Mouse (Mus musculus): Measurements from ENCODE around the gene Ptpn13.

Ptpn13 gene

DNA sequence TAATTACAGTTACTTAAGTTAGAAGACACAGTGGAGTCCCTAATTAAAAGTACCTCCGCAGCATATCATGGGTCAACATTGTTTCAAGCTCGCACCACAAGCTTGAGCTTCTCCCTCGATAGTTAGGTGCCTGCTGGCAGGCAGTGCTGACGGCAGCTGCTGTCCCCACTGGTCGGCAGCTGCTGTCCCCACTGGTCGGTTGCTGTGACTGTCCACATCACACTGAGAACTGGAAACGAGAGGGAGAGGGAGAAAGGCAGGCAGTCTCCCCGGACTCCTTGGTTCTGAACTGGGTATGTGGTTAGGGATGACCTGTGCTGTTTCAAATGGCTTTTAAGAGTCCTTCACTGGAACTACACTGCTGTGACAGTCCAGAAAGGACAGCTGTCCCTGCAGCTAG is 33.4 kb downstream of the Ptpn13 start:
- no peak for DNase-seq (ENCODE audit: extremely low read depth, low read depth)

DNA sequence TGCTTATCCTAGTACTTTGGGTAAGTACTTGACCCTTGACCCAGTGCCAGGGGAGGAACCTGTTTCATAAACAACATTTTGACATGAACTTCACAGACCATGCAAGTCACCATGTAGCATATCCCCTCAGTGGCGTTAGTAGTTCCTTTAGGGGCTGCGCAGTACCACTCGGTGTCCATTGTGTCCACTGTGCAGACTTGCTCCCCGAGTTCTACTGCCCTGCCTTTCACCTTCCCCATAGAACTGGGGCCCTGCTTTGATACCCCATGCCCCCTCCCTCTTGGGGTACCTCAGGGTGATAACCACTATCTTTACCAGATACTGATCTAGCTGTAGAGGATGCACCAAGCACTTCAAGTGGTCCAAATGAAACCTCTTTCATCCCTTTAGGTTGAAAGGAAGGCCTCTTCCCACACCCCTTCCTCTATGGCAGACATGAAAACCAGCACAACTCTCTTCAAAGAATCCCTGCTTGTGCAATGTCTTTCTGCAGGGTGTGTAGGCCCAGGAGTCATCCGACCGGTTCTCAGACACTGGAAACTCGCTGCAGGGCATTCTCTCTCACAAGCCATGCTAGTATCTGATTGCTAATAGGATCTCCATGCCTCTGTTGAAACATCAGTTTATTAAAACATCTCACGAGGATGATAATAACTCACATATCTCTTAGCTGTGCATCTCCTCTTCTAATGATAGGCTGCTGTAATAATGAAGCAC is 34.1 kb downstream of the Ptpn13 start:
- no peak for DNase-seq (ENCODE audit: extremely low read depth, low read depth)

DNA sequence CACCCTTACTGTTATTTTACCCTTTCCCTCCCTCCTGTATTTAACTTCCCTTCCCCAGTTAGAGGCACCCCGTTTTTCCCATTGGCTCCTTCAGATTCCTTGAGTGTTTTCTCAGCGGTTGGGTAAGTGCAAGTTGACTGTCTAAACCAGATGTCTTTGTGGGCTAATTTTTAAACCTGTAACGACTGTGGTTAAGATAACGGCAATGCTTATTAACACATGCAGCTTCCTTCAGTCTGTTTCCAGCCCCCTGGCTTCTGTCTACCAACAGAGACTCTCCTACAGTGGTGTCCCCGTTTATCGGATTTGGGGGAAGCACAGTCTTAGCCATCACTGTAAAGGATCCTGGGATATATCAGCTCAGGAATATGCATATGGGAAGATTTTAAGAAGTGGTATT is 35.9 kb downstream of the Ptpn13 start:
- no peak for DNase-seq (ENCODE audit: extremely low read depth, low read depth)

DNA sequence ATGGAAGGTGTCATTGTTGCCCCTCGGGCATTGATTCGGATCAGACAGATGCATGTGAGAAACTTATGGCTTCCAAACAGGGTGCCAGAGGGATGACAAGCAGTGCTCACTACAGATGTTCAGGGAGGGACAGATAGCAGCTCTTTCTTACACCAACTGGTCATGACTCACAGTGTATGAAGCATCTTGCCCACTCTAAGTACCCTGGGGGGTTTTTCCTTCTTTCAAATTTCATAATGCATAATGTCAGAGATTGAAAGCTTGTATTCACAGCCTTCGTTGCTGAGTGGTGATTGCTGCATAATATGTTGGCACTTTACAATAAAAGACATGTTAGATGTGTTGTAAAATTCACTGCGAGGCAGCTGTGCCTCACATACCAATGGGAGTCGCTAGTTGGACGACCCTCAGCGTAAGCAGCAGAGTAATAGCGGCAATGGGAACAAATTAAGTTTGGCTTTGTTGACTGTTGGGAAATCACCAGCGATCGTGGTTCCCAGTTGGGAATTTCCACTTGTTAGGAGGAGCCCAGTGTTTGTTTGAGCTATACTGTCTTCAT is 38.7 kb downstream of the Ptpn13 start:
- DNase-seq (ENCODE audit: extremely low read depth, low read depth), result no peak

DNA sequence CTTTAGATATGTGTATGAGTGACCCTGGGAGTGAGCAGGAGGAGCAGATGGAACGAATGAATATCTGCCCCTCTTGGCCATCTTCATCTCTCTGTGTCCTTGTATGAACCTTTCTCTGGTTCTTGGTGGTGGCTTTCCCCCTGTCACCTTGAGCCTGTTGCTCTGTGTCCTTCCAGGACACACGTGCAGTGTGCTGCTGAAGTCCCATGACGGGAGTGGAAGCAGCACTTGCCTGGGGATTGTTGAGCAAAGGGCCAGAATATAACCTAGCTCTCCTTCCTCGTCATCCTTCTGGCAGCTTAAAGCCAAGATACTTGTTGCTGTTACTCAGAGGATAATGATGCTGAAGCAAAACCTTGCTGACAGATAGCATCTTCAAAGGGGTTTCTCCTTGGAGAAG is 39.3 kb downstream of the Ptpn13 start:
- no peak for DNase-seq (ENCODE audit: extremely low read depth, low read depth)

DNA sequence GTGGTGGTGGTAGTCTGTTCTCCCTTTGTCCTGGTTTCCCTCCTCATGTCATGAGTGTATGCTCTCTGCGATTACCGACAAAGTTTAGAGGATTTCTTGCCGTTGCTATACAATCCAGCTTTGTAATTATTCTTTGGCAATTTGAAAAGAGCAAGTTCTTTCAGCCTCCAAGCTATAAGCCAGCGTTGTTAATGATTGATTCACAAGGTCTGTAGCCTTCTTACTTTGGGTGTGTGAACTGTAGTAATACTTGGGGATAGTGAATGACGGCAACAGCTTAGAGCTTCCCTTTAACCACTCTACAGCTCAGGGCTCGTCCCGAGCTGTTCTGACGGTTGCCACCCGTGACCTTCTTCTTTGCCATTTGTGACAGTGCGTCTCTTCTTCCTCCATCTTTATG is 39.8 kb downstream of the Ptpn13 start:
- DNase-seq (ENCODE audit: extremely low read depth, low read depth), result no peak

DNA sequence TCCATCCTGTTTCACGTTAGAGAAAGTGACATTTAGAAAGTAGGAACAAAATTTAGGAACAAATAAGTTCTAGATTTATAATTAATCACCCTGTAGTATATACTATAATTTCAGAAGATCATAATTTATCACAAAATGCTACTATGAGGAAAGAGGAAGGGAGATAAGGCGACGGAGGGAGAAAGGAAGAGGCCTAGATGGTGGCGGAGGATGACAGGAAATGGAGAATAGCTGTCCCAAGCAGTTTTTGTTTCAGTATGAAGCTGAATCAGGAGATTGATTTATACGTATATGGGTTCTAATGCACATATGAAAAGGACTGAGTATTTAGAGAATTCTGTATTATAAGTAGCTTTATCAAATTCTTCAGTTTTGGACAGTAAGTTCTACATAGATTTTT is 47.7 kb downstream of the Ptpn13 start:
- DNase-seq (ENCODE audit: extremely low read depth, low read depth), result no peak

DNA sequence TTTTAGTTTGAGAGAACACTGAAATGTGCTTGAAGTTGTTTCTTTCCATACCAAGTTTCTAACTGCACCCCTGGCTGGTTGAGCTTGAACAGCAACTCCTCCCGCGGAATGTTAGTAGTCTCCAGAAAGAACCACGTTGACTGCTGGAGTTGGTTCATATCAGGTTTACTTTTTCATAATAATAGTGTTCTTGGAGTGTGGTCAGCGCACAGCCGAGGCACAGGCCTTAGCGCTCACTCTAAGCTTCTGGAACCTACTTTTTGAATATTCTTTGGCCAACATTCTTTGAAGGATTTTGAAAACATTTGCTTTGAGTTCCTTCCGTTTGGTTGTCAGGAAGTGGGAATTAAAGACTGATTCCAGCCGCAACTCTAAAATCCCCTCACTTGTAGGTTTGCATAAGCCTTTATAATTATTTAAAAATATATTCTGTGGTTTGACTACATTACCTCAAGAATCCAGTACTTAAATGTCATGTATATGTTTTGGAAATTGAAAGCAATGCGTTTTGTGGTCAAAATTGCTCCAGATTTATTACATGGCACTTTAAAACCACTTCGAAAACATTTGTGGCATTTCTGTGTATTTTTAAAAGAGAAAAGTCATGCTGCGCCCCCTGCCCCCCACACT is 48.6 kb downstream of the Ptpn13 start:
- no peak for DNase-seq (ENCODE audit: extremely low read depth, low read depth)

DNA sequence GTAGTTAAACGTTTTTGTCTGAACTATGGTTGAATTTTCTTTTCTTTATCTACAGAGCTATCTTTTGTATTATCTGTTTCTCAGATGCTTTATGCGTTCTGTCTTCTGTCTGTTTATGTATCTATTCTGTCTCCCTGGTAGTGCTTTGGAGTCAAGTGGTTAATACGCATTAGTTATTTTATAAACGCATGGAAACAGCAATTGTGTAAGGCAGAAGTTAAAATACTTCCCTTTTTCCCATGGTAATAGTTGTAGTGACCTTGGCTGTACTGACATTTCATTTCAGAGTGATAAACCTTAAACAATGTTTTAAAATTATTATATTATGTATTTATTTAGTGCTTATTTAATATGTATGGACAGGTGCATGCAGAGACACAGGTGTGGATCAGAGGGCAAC is 49.3 kb downstream of the Ptpn13 start:
- DNase-seq (ENCODE audit: extremely low read depth, low read depth), result no peak

DNA sequence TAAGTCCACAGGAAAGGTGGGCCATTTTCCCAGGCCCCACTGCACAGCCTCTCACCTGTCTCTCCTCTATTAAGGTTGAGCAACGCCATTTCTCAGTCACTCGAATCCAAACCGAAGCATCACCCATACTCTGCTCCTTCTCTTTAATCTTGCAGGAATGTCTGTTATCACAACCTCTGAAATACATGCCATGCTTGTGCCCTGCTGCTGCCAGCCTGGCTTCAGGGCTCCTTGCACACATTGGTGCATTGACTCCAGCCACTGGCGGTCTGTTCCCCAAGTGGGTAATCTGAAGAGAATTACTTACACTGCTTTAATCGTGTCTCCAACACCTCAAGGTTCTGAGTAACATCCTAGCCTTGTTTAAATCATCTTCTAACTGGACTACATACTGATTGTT is 50.5 kb downstream of the Ptpn13 start:
- DNase-seq (ENCODE audit: extremely low read depth, low read depth), result no peak

DNA sequence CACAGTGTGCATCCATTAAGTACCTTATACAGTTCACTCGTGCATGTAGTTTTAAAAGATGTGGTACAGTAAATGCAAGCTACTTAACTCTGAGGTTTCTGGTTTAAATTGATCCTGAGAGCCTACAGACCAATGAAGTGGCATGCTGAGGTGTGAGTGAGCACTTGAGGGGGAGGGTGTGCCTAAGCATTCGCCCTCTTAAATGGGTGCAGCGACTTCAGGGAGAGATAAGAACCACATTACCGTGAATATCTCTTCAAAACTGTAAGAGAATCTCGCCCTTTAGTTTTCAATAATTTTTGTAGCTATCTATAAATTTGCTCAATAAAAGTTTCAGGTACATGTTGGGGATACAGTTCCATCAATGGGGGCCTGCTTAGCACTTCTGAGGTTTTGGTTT is 54.5 kb downstream of the Ptpn13 start:
- no peak for DNase-seq (ENCODE audit: extremely low read depth, low read depth)

DNA sequence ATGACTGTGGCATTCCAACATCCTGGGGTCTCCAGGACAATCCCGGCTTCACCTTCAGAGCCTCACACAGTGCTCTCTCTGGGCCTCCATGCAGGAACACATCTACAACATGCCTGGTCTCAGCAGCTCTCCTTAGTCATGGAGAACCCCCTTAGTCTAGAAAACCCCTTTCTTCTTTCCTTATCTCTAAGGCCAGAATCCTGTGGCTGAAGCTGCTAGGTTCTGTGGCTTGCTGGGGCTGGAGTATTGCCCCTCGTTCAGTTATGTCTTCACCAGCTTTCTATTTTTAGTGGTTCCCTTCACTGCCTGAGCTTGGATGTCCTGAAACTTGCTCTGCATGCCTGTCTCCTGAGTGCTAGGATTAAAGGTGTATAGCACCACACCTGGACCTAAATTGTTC is 56.2 kb downstream of the Ptpn13 start:
- peak; percentile 78 for DNase-seq (ENCODE audit: extremely low read depth, low read depth)

DNA sequence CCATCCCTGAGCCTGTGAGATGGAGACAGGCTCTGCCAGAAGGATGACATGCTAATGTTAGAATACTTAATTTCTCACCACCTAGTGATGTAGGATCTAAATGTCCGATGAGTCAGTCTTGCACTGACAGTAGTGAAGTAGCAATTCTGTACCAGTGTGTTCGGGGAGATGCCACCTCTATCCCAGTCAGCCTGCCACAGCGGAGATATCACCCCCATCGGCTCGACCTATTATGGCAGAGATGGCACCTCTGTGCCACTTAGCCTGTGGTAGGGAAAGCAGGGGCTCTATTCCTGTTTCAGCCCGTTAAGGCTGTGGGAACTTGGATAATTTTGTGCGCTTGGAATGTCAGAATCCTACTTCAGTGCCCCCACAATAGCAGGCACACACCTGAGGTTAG is 62.0 kb downstream of the Ptpn13 start:
- DNase-seq (ENCODE audit: extremely low read depth, low read depth), result no peak

DNA sequence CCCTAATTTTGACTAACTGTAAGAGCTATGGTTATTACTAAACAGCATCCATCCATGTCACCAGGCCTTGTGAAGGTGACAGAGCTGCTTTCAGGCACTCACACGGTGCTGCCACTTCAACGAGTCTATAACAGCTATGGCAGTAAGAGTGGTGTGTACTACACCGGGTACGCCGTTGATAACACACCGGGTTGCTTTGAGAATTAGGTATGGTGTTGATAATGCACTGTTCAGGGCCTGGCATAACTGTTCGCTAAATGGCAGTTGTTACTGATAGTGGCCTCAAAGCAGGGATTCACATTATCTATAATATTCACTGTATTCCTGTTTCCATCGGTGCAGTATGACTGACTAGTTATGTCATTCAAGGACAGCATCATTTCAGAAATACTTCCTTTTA is 66.0 kb downstream of the Ptpn13 start:
- DNase-seq (ENCODE audit: extremely low read depth, low read depth), result no peak

DNA sequence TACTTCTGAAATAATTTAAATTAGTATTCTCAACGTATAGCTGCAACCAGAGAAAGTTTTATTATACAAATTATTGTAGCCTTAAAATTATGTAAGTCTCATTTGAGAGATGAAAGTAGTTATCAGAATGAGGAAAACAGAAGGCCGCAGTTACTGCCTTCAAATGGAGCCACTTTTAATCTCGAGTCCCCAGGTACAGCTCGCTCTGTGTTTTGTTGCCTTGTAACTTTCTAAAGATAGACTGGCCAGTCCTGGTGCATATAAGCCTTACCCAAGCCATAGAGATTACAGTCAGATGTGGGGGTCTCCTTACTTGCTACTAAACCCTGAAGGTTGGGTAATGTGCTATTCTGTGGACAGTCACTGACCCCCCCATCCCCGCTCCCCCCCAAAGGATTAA is 66.8 kb downstream of the Ptpn13 start:
- DNase-seq (ENCODE audit: extremely low read depth, low read depth), result no peak

DNA sequence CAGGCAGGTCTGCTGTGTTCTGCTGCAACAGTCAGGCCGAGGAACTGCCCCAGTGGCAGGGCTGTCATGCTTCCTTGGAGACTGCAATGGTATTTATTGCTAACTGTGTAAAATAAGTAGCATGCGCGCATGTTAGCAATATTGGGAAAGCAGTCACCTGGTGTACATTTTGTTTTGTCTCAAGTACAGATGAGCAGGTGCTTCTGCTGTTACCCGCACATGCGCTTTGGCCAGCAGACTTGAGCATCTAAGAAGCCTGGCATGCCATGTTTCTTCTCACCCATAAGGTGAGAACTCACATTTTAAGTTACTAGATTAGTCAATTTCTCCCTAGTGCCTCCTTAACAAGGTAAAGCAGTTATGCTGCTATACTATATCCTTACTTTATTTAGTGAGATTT is 72.1 kb downstream of the Ptpn13 start:
- DNase-seq (ENCODE audit: extremely low read depth, low read depth), result no peak

DNA sequence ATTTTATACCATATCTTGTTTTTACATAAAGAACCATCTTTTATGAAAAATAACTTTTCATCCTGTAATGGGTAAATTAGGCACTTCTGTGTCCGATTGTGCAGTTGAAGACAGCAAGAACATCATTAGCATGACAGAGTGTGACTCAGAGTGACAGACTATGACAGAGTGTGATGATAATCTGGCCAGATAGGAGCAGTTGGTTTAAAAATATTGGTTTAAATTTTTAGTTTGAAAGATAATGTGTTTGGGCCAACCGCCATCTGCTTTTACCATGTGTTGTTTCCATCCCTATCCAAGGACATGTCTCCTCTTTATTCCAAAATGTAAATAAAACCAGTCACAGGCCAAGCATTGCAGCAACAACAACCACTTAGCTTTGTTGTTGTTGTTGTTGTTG is 72.5 kb downstream of the Ptpn13 start:
- DNase-seq (ENCODE audit: extremely low read depth, low read depth), result no peak

DNA sequence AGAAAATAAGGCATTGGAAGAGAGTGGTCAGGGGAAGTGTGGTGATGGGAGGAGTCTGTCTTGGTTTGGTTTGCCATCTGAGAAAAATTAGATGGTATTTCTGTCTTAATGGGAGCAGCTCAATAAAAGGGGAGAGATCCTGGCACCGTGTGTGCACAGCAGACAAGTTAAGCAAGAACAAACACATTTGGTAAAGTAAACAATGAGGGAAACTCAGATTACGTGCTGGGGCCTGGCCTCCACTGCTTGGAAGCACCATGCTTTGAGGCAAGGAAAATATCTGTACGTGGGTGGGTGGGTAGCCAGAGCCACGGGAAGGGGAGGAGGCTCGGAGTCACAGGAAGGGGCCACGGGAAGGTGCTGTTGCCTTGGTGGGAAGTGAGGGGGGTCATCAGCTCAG is 74.3 kb downstream of the Ptpn13 start:
- no peak for DNase-seq (ENCODE audit: extremely low read depth, low read depth)

DNA sequence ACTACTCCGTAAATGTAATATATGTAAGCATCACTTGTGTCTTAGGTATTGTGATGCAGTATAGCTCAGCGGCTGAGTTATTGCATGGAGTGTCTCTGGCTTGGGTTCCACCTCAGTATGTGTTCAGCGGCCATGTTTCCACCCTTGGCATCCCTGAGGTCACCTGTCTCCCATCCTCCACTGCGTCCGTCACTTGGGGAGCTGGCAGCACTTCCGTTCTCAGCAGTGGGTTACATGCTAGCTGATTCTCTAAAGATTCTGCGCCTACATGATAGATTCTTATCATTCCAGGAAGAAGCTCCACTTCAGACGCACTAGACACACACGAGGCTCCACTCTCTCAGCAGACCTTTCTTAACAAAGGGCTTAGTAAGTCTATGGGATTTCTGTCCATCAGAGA is 76.1 kb downstream of the Ptpn13 start:
- no peak for DNase-seq (ENCODE audit: extremely low read depth, low read depth)

DNA sequence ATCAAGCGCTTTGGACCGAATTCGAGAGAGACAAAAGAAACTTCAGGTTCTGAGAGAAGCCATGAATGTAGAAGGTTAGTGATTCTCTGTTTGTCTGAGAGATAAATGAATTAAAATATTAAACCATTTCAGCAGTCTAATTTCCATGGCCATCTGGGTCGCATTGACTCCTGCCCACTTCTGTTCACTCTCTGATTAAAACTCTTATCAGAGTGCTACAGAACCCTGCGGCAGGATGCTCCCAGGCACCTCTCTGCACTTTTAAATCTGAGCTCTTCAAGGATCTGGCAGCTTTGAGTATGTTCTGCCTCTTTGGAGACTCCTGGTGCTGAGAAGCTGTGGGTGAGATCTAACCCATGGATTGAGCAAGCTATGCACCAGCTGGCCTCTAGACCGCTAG is 76.8 kb downstream of the Ptpn13 start:
- DNase-seq (ENCODE audit: extremely low read depth, low read depth), result no peak

DNA sequence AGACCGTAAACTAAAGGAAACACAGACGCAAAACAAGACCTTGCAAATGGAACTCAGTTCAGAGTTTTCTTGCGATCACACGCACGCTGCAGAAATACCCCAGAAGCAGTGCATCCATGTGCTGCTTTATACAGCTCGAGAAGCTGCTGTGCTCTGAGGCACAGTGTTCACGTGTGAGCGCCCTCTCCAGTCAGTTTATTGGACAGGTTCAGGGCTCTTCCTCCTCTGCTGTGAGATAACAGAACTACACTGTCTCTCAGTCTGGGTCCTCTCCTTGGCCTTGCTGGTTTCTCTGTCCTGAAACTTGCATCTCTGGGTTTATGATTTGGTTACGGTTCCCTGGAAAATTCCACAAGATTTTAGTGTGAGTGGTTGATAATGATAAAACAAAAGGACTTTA is 88.2 kb downstream of the Ptpn13 start:
- peak; percentile 7 for DNase-seq (ENCODE audit: extremely low read depth, low read depth)

DNA sequence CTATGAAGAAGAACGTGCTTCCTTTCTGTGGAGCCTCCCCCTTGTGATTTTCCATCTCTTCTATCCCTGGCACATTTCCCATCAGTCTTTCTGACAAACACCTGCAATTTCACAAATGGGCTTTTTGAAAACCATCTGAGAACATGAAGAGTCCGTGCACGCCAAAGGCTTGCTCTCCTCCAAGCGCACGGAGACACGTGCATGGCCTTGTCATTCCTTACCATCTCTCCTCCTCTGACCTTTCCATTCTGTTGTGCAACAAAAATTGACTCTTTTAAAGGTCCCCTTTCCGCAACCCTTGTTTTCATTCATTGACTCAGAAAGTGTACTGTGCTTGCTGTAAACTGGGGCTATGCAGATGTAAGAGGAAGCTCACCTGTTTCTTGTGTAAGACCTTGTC is 89.4 kb downstream of the Ptpn13 start:
- DNase-seq (ENCODE audit: extremely low read depth, low read depth), result no peak

DNA sequence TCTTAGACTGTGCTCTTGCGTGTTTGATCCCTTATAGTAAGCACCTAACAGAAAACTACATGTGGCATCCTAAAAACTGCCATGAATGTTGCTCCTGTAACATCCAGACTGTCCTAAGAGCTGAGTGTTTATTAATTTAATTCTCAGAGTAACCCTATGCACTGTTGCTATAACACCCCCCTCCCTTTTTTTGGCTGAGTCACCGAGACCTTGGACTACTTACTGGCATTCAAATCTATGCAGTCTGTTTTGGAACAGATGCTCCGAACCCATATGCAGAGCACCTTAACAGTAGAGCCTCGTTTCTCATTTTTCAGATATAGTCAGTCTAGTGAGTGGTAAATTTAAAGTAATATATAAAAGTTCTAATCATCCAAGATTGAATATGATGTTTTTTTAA is 90.9 kb downstream of the Ptpn13 start:
- no peak for DNase-seq (ENCODE audit: extremely low read depth, low read depth)
